Mouse (Mus musculus) 3T3-L1 (cell line): Measurements from ENCODE around the gene Asic3.
A peak's percentile ranks its signal among the peaks of the same experiment; 100 is the strongest.

ENCODE experiments used
- DNase-seq: peaks from one replicate; pipeline ENCODE4 v3.0.0-alpha.2; 2015; ENCODE audit warnings: low read depth, low spot score

Asic3 gene

DNA sequence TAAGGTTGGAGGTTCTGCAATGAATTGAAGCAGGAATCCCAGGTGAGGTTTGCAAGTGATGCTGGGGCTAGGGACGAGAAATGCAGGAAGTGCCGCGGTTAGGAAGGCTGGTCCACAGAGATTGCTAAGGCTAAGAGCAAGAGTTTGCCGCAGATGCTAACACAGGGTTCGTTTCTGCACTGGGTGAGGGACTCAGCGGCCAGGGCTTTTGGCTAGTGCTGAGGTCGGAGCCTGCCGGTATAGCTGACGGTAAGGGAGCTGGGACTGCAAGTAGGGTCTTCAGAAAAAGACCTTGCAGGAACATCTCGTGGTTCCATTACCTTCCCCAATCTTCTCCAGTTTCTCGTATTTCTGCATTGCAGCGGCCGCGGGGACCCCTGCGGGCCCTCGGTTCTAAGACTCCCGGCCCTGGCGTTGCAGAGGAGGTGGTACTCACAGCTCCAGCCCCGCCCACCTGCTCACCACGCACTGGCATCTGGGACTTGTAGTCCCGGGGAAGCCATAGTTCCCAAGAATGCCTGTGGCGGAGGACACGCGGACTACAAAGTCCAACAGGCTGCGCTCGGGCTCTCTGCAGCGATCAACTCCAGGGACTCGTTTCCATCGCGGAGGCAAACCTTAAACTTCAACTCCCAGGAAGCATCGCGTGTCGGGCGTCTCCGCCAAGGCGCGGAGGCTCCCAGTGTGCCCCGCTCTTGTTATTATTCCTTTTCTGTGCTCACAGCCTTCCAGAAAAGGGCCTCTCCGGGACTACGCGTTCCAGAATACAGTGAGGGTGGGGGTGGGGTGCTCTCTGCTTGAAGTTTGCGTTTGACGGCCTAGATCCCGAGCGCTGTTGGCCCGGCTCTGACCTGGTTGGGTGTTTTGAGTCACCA is 10.2 kb downstream of the Asic3 start, which contains the start of the genes Cdk5 and Slc4a2:
Gene Cdk5, minus strand, starts transcription at position 402 of the 875 bp plus-strand sequence.
Gene Slc4a2, plus strand, starts transcription at position 709 of the 875 bp plus-strand sequence.
- peak; percentile 100 for DNase-seq

DNA sequence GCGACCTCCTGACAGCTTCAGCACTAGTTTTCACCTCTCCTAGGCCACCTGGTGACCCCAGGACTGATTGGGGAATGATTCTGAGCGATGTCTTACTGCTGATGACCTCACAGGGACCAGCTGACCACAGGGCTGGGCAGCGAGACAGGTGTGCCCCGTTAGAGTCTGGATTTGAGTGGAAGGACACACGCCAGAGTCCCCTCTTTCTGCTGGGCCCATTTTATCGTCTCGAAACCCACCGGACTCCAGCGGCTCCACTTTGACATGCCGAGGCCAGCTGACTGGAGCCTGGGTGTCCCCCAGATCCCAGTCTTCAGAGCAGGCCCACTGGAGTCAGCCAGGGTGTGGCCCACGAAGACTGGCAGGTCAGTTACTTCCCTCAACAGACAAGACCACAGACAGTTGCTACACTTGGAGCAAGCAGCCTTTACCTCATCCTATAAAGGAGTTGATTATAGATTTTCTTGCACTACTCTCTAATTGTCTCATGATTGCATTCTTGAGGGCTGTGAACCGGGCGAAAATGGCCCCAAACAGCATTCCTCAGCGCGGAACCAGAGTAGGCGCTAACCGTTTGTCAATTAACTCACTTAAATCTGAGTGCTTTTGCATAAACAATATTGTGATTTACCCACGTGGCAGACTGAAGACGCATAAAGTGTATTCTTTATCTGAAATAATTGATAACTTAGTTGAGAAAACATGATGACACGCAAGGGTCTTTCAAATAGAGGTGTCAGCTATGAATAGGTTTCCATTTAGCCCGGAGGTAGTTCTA is 11.0 kb downstream of the Asic3 start:
- no peak for DNase-seq

DNA sequence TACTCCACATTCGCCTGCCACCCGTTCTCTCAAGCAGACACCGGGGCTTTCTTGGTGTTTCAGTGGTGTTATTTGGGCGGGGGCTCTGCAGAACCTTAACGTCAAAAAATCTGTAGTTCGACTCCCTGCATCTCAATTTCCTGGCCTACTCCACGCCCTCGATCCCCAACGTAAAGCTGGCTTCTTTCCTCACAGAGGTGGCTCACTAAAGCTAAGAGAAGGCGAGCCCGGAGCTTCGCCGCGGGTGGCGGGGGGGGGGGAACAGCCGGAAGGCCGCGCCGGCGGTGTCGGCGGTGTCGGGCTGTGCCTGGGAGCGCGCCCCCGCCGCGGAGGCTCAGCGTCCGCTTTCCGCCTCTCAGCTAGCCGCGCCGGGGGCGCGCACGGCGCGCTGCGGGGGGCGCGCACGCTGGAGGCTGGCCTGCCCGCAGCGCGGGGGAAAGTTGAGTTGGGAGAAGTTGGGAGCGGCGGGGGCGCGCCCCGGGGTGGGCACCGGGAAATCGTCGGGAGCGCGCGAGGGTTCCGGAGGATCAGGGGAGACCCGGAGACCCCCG is 11.7 kb downstream of the Asic3 start:
- peak; percentile 76 for DNase-seq

DNA sequence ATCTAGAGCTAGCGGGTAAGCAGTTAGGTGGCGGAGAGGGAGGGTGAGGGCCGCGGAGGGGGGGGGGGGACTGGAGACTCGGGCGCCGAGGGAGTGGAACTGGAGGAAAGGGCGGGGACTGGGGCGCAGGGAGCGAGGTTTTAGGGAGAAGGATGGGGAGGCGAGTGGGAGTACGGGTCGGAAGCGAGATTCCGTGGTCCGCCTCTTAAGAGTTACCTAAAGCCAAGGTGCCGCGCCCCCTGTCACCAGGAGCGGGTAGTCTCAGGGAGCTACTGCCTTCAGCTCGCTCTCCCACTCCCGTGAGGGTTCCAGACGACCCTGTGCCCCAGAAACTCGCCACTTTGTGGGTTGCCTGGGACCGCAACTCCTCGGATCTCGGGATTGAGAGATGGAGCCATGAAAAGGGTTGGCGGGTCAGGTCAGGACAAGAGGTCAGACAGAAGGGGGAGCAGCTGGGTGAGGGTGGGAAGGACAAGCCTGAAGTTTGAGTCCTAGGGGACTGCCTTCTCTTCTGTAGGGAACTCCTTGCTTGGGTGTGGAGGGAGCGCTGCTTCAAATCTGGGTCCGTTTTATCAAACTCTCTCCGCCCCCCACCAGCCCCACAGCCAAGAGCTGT is 12.3 kb downstream of the Asic3 start:
- DNase-seq, result peak; percentile 71

DNA sequence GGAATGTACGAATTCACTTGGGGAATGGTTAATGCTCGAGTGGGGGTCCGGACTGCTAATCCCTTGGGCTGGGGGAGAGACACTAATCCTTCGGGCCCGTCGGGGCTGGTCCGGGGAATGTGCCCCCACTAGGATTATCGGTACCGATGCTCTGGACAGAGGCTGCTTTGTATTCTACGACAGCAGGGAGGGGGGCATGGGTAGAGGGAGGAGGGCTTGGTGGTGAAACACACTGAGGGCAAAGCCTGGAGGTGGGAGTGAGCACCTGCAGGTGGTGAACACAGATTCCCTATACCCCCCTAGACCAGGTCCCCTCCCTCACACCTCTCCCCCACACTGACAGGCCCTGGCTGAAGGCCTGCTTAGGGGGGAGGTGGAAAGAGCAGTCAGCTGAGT is 12.8 kb downstream of the Asic3 start:
- DNase-seq, result peak; percentile 25

DNA sequence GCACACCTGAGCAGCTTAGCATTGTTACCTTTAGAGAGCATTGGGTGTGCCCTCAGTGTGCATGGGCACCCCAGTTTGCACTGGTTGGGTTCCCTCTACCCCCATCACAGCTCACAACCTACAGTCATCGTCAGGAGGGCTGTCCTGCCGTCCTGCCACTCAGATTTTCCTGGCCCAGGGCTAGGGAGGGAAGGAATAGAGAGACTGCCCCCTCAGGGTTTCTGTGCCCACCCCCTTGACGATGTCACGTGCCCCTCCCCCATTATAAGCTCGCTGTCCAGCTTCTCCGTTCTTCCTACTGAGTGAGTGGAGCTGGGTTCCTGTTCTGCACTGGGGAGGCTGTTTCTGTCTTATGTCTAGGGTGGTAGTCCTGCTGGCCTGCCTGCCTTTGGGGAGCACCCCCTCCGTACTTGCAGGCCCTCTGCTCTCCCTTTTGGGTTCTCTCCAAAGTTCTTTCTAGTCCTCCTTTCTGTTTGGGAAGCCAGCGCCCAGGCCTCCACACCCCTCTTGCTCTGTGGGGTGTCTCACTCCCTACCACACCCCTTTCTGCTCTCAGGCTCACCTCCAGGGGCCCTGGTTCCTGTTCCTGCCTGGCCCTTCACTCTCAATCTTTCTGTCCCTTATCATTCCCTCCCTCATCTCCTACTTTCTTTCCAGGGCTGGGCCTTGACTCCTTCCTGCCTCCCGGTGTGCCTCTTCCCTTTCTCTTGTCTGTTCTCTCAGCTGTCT is 13.5 kb downstream of the Asic3 start:
- DNase-seq, result peak; percentile 51

DNA sequence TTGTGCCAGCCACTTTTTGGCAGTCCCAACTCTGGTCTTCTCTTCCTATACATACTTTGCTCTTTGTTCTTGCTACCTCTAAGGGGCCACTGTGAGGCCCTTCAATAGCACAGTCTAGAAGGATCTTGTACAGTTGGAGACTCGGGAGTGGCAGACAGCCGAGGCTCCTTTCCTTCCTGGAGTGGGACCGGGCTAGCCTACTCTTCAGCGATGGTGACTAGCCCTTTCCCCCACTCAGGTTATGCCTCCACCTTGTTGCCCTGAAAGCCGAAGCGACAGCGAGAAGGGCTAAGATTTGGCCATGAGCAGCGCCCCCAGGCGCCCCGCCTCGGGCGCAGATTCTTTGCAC is 14.1 kb downstream of the Asic3 start:
- no peak for DNase-seq

DNA sequence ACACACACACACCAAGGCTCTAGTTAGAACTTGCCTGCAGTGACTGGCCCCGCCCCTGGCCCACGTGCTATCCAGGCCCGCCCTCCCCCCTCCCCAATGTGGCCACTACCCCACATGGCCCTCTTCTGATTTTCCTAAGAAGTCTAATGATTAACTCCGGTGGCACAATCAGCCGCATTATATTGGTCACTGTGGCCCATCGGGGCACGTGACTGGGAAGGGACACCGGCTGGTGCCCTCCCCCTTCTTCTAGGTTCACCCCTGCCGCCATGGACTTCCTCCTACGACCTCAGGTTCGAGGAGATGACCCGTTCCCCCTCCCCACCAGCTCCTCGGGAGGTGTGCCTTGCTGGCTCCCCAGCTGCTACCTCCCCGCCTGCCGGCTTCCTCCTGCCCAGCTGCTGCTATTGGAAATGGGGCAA is 14.8 kb downstream of the Asic3 start:
- DNase-seq, result no peak

DNA sequence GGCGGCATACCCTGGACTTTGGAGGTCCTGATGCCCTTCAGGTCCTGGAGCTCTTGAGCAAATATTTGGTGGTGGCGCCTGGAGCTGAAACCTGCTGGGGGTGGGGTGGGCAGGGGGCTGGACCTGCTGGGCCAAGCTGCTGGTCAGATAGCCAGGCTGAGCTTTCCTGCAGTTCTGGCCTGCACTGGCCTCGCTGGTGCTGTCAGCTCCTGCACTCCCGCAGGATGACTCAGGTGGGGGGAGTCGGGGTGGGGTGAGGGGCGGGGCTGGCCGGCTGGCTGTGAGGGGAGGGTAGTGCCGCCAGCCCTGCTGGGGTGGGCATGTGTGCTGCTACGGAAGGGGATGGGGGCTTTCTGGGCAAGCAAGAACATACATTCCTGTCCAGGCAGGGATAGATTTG is 15.4 kb downstream of the Asic3 start:
- DNase-seq, result peak; percentile 47

DNA sequence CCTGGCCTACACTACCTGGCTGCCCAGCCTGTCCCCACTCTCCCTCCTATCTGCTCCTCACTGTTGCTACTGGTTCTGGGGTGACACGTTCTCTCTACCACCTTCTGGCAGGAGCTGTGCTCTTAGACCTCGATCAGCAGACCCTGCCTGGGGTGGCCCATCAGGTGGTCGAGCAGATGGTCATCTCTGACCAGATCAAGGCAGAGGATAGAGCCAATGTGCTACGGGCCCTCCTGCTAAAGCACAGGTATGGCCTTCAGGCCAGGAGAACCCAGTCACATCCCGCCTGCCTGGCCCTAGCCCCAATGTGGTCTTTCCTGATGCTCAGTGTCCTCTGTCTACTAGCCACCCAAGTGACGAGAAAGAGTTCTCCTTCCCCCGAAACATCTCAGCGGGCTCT is 20.8 kb downstream of the Asic3 start:
- DNase-seq, result no peak

DNA sequence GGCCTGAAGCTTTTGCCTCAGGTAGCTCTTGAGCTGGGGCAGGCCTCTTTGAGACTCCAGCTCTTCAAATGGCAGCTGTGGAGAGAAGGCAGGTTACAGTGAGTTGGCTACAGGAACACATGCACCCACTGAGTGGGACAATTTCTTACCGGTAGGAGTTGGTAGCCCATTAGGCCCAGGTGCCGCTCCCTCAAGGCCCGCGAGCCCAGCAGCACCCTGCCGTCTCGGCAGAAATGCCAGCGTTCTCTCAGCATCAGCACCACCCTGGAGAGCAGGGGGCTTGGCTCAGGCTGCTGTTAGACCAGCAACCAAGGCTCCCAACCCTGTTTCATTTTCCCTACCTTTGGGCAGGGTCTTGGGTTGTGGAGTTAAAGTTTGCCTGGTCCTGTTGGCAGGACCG is 28.0 kb downstream of the Asic3 start:
- no peak for DNase-seq

DNA sequence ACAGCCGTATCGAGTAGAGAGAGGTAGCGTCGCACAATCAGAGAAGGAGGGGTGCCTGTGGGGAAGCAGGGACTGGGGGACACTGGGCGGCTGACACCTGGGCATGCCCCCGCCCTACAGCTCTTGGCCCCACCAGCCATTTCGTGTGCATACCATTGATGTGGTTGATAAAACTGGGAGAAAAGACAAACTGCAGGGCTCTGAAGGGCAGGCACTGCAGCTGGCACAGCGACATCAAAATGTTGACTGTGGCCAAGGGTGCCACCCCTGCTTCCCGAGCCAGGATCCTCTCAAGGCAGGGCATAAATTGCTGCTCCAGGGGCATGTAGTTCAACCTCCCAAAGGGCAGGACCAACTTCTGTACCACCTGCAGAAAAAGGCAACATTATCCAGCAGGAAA is 28.8 kb downstream of the Asic3 start:
- DNase-seq, result no peak

DNA sequence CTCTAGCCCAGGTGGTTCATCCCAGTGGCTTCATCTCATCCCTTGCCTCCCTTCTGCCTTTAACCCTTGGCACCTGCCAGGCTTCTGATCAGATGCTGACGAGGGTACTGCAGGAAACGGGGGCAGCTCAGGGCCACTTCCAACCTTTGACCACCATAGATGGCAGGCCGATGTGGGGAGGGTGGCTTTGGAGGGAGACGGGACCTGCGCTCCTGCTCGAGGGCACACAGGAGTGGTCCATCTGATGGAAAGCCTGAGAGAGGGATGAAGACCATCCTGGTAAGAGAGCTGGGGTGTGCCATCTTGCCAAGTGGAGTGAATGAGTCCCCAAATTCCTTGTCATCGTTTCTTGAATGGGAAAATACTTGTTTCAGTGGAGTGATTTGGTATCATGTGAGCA is 30.0 kb downstream of the Asic3 start:
- DNase-seq, result no peak

DNA sequence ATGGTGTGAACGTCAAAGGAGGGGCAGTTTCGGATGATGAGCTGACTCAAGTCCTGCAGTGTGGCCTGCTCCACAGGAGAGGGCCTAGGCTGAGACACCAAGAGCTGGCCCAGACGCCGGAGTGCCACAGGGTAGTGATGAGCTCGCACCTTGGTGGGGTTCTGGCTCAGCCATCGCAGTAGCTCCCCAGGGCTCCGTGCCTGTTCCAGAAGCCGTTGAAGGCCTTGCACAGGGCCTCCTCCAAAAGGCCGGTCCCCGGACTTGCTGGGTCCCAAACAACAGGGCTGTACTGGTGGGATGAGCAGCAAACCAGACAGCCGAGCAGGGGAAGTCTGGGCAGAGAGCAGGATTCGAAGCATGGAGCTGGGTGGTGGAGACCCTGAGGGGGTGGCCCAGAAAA is 30.7 kb downstream of the Asic3 start:
- no peak for DNase-seq

DNA sequence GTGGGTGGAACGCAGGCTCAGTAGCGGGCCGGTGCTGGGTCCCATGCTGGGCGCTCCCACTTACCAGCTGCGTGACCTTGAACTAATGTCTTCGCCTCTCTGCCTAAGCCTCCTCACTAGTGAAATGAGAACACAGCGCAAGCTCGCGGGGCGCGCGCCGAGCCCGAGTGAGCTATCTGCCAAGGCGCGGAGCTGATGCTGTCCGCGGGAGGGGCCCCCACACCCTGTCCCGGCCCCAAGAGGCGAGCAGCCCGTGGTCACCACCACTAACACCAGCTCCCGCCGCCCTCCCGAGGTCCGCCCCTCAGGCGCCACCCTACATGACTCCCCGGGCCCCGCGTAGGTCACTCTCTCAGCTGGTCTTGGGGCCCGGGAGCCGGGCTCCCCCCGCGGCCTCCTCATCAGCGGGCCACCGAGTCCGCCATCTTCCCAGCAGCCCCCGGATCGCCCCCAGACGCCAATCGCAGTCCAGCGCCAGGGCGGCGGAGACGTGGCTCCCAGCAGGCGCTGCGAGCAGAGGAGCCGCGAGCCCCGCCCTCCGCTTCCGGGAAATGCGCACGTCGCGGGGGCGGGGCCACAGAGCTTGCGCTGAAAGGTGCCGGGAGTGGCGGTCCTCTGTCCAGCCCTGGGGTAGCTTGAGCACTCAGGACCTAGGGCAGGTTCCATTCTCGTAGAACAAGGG is 31.7 kb downstream of the Asic3 start, which contains the start of gene Fastk:
Gene Fastk, minus strand, starts transcription at position 542 of the 682 bp plus-strand sequence.
- peak; percentile 86 for DNase-seq

DNA sequence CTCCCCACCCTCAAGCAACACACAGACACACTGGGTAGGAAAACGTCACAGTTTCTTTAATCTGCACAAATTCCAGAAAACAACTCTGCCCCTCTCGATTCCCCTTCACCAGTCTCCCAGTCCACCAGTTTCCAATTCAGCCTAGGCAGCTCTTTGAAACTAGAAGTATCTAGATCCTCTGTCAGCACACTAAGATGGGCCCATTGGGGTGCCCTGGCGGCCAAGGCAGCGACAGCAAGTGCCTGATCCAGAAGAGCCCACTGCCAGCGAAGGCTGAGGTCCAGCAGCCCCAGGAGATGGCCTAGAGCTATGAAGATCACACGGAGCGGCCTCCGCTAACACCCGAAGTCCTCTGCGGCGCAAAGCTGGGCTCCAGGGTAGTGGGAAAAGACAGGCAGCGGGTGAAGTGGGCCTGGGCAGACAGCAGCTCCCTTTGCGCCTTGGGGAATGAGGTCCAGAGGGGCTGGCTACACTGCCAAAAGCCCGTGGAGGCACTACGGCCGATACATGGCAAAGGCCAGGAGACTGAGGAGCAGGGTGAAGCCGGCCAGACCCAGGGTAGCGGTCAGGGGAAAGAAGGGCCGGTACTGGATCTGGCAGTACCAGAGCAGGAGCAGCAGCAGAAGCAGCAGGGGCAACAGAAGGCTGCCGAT is 32.4 kb downstream of the Asic3 start:
- no peak for DNase-seq

DNA sequence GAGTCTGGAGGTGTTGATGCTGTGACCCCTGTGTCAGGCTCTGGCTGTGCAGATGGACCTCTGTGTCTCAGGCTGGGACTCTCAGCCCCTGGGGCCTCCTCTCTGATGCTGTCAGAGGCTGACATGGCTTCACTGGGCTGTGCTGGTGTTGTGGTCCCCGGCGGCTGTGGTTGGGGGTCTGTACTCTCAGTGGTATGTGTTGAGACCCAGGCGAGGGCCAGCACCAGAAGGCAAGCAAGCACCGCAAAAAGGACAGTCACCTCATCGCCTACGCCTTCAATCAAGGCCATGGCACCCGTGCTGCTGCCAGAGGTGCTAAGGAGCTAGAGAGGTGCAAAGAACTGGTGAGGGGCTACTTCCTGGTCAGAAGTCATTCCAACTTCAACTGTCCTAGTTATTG is 33.4 kb downstream of the Asic3 start:
- DNase-seq, result no peak

DNA sequence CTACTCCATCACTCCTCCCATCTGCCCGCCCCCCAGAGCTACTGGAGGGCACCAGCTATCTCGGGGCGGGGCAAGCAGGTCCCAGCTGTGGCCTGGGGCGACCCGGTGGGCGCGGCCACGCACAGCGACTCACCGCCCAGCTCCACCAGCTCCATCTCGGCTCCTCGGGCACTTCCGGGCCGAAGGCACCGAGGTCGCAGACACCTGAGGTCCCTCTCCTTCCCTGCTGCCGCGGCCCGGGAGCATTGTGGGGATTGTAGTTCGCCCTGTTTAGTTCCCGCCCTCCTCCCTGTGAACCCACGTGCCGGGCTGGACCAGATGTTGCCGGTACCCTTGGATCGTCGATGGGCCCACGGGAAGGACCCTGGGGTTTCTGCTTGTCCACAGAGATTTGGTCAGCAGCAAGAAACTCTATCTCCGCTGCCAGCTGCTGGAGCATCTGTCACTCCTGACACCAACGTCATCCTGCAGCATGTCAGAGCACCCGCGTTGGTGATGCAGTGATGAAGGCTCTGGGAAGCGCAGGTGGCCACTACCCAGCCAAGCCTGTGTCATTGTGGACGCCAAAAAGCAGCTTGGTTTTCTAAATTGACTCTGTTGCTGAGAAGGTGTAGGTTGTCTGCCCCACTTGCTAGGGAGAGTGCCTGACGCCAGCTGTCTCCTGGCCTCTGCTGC is 34.6 kb downstream of the Asic3 start, which contains the start of gene Tmub1:
Gene Tmub1, minus strand, starts transcription at position 231 of the 675 bp plus-strand sequence.
- DNase-seq, result peak; percentile 80

DNA sequence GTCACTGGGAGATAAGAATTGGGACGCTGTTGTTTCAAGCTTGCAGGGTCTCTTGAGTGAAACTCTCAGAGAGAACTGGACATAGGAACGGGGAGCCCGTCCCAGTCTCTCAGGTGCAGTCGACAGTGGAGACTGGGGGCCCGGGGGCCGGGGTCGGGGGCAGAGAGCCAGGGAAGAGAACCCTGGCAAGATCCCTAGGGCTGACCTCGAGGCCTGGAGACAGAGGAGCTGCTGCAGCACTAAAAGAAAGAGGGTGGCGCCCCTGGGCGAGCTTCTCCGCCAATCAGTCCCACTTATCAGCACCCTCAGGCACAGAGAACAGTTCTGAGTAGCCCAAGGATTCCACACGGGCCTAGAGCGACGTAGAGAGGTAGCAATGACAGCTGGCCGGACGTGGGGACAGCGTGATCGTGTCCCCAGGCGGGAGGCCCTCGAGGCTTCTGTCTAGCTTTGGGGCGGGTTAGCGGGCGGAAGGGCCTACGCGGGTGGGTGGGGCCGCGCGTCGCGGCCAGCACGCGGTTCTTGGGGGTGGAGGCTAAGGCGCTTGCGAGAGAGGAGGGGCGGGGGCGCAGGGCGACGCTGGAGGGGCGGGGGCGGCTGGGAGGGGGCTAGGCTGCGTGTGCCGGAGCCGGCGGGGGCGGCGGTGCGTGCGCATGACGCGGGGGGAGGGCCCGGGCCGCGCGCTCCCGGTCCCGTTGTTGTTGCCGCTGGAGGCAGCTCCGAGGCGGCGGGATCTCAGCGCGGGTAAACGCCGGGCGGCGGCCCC is 38.3 kb downstream of the Asic3 start:
- peak; percentile 73 for DNase-seq
